Mouse (Mus musculus) mouse trophoblast stem cell (cell line): ENCODE measurements around the gene Tprn.

ENCODE experiments used
- in situ Hi-C, 2 experiments: fragments of 300-500 bp; cut with MseI, MboI; formaldehyde crosslinking; loops; 2 replicates in 1 of 2; 3 replicates in 1 of 2; pipeline ENCODE4 v1.15.1; 2025

Gene Tprn

DNA sequence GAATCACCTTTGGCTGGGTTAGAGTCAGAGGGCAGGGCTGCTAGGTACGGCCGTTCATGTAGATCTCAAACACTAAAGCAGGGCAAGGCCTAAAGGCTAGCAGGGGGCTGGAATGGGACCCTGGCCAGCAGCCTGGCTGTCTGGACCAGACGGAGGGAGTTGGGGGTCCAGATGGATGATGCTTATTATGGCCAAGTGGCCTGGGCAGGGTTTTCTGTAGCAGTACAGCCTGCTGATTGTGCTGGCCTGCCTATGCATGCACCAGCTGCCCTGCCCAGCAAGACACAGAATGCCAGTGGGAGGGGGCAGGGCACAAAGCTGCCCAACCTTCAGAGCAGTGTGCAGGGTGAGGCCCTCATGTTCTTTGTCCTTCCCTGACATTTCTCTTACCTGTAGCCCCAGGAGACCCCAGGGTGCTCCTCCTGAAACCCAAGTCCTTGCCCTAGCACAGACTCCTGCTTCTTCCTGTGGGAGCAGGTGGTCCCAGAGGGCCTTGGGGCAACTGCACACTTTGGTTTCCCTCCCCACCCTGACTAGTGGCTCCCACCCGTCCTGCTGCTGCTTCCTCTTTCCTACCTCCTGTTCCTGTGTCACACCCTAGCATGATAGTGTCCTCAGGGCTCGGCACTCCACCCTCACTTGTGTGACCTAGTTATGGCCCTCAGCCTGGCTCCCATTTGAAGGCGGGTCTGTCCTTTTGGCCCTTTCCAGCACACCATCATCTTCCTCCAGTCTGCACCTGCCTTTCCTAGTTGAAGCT, 3.7 kb downstream of the Tprn start:
- in situ Hi-C loops = no loop called here

DNA sequence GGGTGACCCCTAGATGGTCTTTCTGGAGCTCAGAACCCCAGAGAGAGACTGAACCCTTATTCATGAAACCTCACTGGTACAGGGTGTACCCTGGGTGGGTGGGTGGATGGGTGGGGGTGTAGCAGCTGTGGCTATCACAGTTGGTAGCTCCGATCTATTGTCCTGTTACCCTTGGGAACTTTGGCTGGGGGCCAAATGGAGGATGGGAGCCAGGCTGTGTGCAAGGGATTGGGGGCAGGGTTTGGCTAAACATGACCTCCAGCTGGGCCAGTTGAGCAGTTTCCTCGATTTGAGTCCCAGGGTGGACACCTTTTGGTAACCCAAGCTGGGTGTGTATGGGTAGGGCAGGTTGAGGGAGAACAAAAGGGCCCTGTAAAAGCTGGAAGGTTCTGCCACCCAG, 4.3 kb downstream of the Tprn start:
- in situ Hi-C loops = no loop called here

DNA sequence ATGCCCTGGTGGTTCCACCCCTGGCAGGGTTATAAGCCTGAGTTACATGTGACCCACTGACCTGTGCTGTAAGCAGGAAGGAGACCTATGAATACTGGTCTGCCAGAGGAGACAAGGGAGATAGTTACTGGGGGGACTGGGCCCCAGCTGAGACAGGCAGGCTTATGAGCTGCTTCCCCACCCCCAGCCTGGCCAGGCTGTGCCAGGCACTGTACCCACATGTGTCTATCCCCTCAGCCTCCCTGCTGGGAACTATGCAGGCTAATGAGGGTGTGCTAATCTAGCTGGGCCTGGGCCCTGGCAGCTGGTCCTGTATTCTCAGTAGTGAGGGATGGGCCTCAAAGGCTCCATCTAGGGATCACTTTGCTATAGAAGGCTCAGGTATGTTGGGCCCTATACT, 4.8 kb downstream of the Tprn start:
- in situ Hi-C loops = no loop called here

DNA sequence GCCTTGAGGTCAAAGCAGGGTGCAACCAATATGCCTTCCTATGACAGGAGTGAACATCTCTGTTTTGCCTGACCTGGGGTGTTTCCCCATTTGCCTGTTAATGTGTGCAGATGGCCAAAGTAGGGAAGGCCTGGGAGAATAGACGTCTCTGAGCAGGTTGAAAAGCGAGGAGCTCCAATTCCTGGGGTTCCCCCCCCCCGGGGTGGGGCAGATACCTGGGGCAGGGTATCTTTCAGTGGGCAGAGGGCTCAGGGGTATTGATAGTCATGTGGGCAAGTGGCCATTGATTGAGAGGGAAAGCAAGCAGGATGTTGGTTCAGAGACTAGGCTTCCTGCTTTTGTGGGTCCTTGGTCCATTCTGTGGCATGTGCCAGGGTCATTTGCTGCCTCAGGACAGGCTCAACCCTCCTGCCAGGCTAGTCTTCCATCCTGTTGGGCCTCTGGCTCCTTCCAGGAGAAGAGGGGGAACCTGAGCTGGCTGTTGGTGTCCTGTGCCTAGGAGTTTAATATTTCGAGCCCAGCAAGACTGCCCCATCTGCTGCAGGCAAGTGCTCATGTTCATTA, 5.4 kb downstream of the Tprn start:
- in situ Hi-C loops = no loop called here

DNA sequence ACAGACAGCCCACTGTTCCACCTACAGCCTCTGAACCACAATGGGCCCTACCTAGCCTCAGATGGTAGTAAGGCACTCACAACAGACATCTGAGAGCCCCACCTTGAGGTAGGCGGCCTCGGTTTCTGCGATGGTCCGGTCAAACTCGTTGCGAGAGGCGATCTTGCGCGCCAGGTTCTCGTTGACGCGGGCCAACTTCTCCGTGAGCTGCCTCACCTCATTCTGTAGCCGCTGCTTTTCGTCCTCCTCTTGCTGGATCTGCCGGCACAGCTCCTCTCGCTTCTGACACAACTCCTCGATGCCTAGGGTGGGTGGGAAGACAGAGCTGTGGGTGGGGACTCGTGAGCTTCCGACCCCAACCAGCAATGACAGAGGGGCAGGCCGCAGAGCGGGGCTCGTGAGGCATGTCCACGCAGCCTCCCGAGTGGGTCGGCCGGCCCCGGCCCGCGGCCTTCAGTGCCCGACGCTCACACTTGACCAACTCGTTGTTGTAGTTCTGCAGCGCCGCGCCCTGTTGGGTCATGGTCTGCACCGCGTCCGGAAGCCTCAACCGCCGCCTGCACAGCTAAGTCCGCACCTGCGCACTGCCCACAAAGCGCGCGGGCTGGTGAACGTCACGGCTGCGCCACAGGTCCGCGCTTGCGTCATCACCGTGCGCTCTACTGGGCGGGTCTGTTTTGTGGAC, 9.6 kb downstream of the Tprn start, which contains the start of the genes Ssna1 and Anapc2:
Ssna1 (minus strand) TSS at position 612 of the 685 bp plus-strand sequence.
Anapc2 (plus strand) TSS at position 652 of the 685 bp plus-strand sequence.
- in situ Hi-C loops = no loop called here

DNA sequence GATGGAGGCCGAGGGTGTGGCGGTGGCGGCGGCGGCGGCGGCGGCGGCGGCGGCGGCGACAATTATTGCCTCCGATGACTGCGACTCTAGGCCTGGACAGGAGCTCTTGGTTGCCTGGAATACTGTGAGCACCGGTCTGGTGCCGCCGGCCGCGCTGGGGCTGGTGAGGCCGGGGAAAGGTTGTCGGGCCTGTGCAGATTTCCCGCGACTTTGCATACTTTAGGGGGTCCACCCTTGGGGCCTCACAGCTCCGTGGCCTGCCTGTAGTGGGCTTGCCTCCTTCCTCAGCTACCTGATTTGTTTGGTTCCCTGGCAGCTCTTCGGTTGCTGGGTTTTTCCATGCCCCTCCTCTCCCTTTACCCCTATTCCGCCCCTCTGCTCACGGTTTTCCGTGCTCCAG, 10.1 kb downstream of the Tprn start:
- in situ Hi-C loops = no loop called here

DNA sequence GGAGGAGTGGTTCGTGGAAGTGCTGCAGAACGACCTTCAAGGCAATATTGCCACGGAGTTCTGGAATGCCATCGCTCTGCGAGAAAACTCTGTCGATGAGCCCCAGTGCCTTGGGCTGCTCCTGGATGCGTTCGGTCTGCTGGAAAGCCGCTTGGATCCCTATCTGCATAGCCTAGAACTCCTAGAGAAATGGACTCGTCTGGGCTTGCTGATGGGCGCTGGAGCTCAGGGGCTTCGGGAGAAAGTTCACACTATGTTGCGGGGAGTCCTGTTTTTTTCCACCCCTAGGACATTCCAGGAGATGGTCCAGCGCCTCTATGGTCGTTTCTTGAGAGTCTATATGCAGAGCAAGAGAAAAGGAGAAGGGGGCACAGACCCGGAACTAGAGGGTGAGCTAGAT, 10.6 kb downstream of the Tprn start:
- in situ Hi-C loops = no loop called here

DNA sequence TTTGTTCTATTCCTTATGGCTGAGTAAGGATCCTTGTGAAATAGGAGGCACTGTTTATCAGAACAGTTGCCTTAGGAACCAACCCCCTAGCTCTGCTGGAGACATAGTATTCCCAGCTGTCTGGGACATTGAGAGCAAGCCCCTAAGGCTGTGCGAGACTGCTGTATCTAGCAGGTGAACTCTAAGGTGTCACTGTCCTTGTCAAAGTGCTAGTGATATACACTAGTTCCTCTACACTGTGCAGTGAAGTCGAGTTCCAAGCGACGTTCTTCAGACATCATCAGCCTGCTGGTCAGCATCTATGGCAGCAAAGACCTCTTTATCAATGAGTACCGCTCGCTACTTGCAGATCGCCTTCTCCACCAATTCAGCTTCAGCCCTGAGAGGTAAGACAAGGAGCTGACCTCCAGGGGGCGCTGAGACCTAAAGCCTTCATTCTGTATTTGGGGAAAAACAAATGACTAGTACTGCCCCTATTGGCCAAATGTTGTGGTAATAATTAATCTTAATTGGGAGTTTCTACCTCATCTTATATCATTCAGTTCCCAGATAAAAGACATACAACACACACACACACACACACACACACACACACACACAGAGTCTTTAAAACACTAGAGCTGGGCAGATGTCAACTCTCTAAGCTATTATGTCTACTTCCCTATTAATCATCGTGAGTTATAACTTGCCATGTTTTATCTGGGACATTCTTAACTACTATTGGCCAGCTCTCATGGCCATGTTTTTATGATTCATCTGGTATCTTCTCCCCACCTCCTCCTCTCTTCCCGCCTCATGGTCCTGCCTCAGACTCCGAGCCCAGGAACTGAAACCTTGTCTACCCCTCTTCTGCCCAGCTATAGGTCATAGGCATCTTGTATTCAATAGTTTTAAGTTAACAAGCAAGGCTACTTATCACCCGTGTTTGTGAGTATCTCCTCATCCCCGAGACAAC, 16.8 kb downstream of the Tprn start:
- in situ Hi-C loops = no loop called here

DNA sequence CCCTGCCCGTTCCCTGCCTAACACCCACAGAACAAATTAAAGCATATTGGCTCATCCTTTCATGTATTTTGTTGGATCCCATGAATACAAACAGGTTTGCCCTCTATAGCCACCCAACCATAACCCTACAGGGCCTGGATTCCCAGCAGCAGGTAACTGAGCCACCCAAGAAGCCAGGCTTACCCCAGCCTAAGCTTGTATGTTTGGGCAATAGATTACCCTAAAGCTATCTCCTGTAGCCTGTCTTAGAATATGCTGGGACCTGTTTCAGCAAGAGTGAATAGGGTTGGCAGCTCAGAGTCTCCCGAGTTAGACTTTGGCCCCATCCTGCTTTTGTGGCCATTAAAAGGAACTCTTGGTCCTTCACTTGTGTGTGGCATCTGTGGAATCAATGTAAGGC, 23.1 kb downstream of the Tprn start:
- in situ Hi-C loops = no loop called here

DNA sequence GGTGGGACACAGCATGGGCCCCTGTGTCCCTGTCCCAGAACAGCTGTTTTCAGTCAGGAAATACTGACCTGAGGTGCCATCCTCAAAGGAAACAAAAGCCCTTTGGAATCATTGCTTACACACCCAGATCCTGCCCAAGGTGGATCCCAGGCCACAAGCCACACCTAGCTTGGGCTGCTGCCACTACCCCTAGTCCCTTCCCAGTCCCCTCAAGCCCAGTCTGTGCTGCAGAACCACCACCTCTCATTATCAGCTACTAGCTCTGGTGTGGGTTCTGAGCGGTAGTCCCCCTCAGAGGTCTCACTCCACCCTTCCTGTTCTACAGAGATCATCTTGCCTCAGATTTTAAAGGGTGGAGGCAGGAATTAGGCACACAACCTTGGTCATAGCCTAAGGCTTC, 23.9 kb downstream of the Tprn start:
- in situ Hi-C loops = no loop called here

DNA sequence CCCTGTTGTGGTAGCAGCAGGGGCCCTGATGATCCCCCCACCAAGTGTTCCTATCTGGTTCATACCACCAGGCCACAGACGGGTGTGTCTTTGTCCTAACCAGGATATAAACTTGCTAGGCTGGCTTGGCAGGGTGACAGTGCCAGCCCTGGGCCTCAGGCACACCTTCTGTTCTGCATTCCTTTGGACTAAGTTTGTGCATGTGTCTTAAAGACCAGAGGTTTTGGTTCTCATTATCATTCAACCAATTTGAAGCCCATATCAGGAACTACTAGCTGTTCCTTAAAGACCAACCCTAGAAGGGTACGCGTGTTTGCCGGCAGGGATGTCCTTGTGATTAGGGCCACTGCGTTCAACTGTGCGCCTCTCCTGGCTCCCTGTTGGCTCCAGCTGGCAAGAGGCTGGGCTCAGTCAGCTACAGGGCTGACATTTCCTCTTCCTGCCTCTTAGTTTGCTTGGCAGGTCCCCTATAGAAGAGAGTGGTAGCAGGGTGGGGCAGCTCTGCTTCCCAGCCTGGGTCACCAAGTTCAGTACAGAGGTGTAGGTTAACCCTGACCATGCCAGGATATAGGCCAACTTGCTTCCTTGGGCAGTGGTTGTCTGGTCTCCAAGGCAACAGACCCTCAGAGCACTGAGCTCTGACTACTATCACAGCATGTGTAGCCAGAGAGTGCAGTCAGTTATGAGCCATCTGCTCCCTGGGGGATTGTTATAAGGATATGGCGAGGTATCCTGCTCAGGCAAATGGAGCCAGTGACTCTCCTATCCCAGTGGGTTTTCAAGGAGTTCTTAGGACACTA, 24.6 kb downstream of the Tprn start:
- in situ Hi-C loops = no loop called here

DNA sequence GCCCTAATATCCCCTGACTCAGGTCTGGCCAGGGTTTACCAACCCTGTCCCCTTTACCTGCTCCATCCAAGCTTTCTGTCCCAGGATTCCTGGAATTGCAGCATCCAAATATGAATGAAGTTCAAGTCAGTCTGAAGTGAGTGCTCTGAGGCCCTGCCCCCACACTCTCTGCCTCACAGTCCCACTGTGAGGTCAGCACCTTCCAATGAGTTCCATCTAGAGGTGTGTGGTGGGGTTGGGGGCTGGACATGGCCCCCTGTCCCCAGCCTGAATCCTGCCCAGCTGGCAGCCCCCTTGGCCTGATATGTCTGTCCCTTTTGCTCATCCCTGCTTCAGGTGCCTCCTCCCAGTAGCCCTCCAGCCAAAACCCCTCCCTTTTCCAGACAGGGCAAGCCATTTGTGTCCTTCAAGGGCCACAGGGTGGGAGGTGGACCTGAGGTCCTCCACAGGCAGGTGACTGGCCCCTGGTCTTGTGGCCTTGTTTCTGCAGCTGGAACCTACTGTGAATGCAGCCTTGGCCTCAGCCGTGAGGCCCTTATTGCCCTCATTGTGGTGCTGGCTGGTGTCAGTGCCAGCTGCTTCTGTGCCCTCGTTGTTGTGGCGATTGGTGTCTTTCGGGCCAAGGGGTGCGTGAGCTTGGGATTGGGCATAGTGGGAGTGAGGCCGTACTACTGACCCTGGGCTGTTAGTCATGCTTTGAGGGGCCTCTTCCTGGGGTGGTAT, 25.7 kb downstream of the Tprn start, which contains the start of gene Tmem210:
Tmem210 (plus strand) TSS at position 219 of the 723 bp plus-strand sequence.
- in situ Hi-C loops = no loop called here

DNA sequence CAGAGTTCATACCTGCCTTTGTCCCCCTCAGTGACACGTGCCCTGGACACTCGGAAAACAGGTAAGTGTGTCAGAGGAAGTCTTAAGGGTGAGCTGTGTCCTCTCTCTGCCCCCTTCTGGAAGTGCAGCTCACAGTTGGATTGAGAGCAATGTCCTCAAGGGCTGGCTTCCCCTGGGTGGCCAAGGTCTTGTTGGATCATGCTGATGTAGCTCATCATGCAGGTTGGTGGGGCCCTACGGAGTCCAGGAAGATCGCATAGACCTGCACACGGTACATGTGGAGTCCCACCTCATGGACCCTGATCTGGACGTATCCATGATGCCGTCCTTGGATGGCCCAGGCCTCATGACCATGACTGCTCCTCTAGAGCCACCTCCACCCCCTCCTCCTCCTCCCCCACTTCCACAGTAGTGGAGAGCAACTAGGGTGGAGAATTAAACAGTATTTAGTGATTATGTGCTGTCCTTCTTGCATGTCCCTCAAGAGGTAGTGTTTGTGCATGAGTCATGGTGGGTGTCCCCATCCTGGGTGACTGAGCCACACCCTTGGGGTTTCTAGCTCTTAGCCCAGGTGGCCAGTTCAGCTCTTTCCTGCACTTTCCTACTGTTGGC, 26.4 kb downstream of the Tprn start:
- in situ Hi-C loops = no loop called here

DNA sequence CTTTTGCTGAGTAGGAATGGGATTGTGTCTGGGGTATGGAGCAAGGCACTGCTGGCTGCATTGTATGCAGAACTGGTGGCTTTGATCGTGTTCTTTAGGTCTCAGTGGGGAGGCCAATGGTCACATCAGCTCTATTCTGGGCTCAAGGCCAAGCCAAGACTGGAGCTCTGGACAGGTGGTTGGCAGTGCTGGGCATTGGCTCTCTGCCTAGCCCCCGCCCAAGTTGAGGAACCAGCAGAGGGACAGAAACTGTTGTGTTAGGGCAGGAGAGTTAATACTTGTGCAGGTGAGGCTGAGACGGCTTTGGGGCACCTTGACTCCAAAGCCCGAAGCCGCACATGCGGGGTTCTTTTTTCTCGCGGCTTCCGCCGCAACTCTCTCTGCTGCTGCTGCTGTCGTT, 27.2 kb downstream of the Tprn start, which contains the start of gene Lrrc26:
Lrrc26 (plus strand) TSS at position 265 of the 400 bp plus-strand sequence.
- in situ Hi-C loops = no loop called here

DNA sequence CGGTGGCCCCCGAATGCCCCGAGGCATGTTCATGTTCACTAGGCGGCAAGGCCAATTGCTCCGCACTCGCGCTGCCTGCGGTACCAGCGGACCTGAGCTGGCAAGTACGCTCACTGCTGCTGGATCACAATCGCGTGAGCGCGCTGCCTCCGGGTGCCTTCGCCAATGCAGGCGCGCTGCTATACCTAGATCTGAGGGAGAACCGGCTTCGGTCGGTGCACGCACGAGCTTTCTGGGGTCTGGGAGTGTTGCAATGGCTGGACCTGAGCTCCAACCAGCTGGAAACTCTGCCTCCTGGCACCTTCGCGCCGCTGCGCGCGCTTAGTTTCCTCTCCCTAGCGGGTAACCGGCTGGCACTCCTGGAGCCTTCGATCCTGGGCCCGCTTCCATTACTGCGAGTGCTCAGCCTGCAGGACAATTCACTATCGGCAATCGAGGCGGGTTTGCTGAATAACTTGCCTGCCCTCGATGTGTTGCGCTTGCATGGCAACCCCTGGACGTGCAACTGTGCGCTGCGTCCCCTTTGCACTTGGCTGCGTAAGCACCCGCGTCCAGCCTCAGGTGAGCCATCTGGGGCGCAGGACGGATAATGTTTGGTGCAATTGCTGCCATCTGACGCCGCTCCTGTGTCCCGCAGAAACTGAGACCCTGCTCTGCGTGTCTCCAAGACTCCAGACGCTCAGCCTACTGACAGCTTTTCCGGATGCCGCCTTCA, 27.8 kb downstream of the Tprn start:
- in situ Hi-C loops = no loop called here

DNA sequence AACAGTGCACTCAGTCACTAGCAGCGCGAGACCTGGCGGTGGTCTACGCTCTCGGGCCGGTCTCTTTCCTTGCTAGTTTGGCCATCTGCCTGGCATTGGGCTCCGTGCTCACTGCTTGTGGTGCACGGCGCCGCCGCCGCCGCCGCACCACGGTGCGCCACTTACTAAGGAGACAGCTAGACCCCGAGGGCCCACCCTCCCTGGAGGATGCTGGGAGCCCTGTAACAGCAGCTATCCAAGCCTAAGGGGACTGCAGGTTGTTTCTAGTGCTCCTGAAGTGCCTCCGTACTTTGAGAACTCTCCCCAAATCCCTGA, 28.4 kb downstream of the Tprn start:
- in situ Hi-C loops = no loop called here

DNA sequence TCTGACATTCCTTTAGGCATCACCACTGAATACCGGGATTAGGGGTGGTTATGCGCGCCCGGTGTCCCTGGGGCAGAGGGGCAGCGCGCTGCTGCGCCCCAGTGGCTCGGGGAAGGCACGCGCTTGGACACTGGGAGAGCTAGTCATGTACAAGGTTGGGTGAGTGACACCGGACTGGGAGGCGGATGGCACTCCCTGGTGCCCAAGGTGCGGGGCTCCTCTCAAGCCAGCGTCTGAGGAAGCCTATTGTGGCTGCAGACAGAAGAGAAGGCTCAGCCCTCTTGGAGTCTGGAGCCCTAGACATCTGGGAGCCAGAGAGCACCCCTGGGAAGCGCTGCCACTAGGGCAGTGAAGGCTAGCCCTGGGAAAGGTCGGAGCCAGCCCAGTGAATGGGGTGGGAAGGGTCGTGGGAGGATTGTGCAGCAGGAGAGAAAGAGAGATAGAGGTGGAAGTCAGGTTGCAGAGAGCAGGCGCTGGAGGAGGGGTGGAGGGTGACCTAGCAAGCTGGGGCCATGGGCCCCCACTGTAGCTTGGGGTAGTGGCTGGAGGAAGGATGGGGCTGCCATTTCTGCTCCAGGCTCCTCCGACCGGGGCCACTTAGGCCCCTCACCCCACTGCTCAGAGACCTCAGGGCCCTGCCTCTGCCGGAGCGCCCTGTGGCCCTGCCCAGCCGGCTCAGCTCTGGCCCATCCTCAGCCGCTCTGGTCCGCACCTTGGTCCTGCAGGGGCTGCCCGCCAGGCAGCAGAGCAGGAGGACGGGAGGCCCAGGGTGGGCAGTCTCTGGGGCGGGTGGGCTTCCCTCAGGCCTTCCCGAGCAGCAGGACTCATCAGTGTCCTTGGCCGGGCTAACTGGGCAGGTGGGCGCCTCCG, 29.0 kb downstream of the Tprn start:
- in situ Hi-C loops = no loop called here

DNA sequence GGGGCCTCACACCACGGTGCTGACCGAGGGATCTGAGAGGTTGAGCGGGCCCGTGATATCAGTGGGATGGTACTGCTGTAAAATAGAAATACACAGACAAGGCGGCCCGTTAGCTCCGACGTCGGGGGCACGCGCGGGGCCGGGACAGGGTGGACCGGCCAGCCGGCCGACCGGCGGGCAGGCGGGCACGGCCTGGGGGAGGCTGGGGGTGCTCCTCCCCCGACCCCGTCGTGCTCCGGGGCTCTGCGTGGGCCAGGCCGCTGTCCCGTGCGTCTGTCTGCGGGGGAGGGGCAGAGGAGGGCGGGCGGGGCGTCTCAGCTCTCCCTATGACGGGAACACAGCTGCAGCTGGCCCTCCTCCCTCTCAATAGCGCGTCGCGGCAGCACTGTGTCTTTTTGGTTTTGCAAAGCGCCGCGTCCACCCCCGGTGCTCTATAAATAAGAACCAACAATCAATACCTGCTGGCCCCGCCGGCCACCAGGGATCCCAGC, 29.7 kb downstream of the Tprn start:
- in situ Hi-C loops = no loop called here
